Mouse (Mus musculus) erythroblast, embryonic 14.5 days (primary cell): ENCODE data around the gene Fez2.

Experiments
- GATA1 ChIP-seq: IDR thresholded peaks from 2 replicates; pipeline ENCODE4 v1.6.1; 2012; ENCODE audit warnings: low read length, inconsistent platforms, mixed read lengths
- TAL1 ChIP-seq: IDR thresholded peaks from 3 replicates; pipeline ENCODE4 v1.6.1; 2012; ENCODE audit warnings: low read length, inconsistent platforms, mixed read lengths

GRCm38 (mm10) chr17:78326381-78326780 is 91.6 kb downstream of the Fez2 start:
- no peak for TF ChIP-seq TAL1
- TF ChIP-seq GATA1 = no peak
